Mouse (Mus musculus) midbrain, embryonic 13.5 days (tissue): Measurements from ENCODE around the gene Chd9. TPM values are rescaled to one million over a fixed set of nuclear protein-coding genes. Genes with fewer than 3 reads are reported as not detected.

ENCODE experiments used
- ATAC-seq: fragments of 200-750 bp; cut with Nextera tagmentation; 2 replicates; pipeline ENCODE4 v1.8.0; 2017; ENCODE audit warnings: mild to moderate bottlenecking, moderate TSS enrichment, moderate library complexity
- H3K27ac ChIP-seq: fragments of 300-500 bp; sonication (generic); 2 replicates; pipeline ENCODE4 v1.5.1; 2015; ENCODE audit warnings: inconsistent platforms, mild to moderate bottlenecking, moderate library complexity
- H3K27me3 ChIP-seq: fragments of 300-500 bp; sonication (generic); 2 replicates; pipeline ENCODE4 v1.6.1; 2015; ENCODE audit warnings: mild to moderate bottlenecking, inconsistent platforms
- H3K36me3 ChIP-seq: fragments of 300-500 bp; sonication (generic); 2 replicates; pipeline ENCODE4 v1.6.1; 2015; ENCODE audit warnings: mild to moderate bottlenecking, inconsistent platforms
- H3K4me1 ChIP-seq: fragments of 300-500 bp; sonication (generic); replicated peaks from 2 replicates; pipeline ENCODE4 v1.6.1; 2015; ENCODE audit warnings: inconsistent platforms
- H3K4me2 ChIP-seq: fragments of 300-500 bp; sonication (generic); replicated peaks from 2 replicates; pipeline ENCODE4 v1.6.1; 2015; ENCODE audit warnings: moderate library complexity, mild to moderate bottlenecking, inconsistent platforms
- H3K4me3 ChIP-seq: fragments of 300-500 bp; sonication (generic); replicated peaks from 2 replicates; pipeline ENCODE4 v1.5.1; 2015; ENCODE audit warnings: mild to moderate bottlenecking, inconsistent platforms
- H3K9ac ChIP-seq: fragments of 300-500 bp; sonication (generic); replicated peaks from 2 replicates; pipeline ENCODE4 v1.6.1; 2015; ENCODE audit warnings: mild to moderate bottlenecking, inconsistent platforms
- H3K9me3 ChIP-seq: fragments of 300-500 bp; sonication (generic); 2 replicates; pipeline ENCODE4 v1.6.1; 2016; ENCODE audit warnings: mild to moderate bottlenecking, inconsistent platforms
- WGBS: fragments of 180-500 bp; shearing (Covaris S2); methylation state at CpG from one replicate; pipeline ENCODE4 v1.1.7; 2015; 5-methylcytosine and 5-hydroxymethylcytosine counted together
- polyA plus RNA-seq: library from polyadenylated mRNA; unstranded; fragments of >200 nt; fragmentation: Nextera tagmentation; extraction: Ambion mirVana; gene quantifications from 2 replicates; pipeline ENCODE4 v1.2.1, GENCODE M21; 2015

The Chd9 gene
- polyA plus RNA-seq, 1 experiment from 2014 or later = 69.6 TPM

DNA sequence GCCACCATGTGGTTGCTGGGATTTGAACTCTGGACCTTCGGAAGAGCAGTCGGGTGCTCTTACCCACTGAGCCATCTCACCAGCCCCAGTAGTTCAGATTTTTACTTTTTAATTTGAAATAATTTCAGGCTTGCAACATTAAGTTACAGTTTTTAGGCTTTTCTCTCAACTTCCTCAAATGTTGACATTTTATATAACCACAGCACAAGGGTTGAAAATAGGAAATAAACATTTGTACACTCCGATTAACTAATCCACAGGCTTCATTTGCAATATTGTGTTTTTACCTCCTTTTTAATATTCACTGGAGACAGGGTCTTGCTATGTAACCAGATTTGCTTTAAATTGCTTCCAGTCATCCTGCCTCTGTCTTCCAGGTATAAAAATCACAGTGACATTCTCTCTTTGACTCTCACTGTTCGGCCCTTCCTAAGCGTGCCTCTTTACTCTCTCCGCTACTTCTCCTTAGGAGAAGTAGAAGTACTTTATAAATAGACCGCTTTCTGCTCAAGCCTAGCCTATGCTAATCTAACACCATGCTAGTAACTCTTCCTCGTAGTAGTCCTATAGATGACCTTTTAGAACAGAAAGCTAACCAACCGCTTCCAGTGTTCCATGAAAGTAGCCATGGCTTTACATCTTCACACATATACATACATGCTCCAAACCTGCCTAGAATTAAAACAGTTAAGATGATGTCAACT, 137.5 kb downstream of the Chd9 start:
- Histone ChIP-seq H3K9me3 (no peaks in the 10 kb centered on the region), H3K4me3 (no peak overlapping the region), H3K4me1 (peaks cover 16% of the 10 kb centered on the region), H3K9ac (no peak overlapping the region), H3K27ac (no peak overlapping the region), H3K4me2 (no peak overlapping the region), H3K27me3 (no peaks in the 10 kb centered on the region), H3K36me3 (no peaks in the 10 kb centered on the region; the same call in 1 of the 2 replicates)
- no peak for ATAC-seq
- WGBS = 94% methylated on average over 9 of the region's 9 CpGs

DNA sequence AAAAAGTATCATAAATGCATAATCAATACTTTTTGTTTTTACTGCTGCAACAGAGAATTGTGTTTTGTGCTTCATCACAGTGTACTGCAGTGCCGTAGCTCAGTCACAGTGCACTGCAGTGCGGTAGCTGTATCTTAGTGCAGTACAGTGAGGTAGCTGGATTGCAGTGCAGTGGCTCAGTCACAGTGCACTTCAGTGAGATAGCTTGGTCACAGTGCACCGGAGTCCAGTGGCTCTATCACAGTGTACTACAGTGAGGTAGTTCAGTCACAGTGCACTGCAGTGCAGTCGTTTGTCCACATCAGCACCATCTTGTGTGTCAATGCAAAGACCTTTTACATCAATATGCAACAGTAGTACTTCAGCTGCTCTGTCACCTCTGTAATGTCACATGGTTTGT, 140.2 kb downstream of the Chd9 start:
- no peak overlapping the region for H3K4me2 ChIP-seq
- no peaks in the 10 kb centered on the region for H3K4me1 ChIP-seq
- no peak overlapping the region for H3K27ac ChIP-seq
- H3K9ac ChIP-seq = no peak overlapping the region
- no peaks in the 10 kb centered on the region; the same call in 1 of the 2 replicates for H3K36me3 ChIP-seq
- H3K27me3 ChIP-seq = no peaks in the 10 kb centered on the region
- WGBS = 95% methylated on average over 4 of the region's 4 CpGs
- H3K9me3 ChIP-seq = no peaks in the 10 kb centered on the region
- ATAC-seq = no peak
- H3K4me3 ChIP-seq = no peak overlapping the region

DNA sequence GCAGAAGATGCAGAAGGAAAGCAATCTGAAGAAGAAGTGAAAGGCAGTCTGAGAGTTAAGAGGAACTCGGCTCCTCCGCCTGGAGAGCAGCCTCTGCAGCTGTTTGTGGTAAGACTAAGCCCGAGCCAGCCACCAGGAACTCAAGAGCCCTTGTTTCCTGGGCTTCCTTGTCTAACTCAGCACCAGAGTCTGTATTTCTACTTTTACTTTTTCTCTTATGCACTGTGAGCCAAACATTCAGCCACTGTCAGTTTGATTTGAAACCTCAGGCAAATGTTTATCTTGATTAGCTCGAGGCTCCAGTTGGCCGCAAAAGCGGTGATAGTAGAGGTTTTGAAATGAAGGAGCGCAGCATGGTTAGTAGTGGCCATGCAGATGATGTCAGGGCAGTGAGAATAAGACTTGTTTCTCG, 148.8 kb downstream of the Chd9 start:
- Histone ChIP-seq H3K4me3 (no peak overlapping the region), H3K27ac (no peak overlapping the region), H3K9me3 (no peaks in the 10 kb centered on the region), H3K36me3 (peaks cover 47% of the 10 kb centered on the region), H3K9ac (no peak overlapping the region), H3K4me2 (no peak overlapping the region), H3K4me1 (no peaks in the 10 kb centered on the region), H3K27me3 (no peaks in the 10 kb centered on the region)
- ATAC-seq = no peak
- 89% methylated on average over 8 of the region's 8 CpGs for WGBS

DNA sequence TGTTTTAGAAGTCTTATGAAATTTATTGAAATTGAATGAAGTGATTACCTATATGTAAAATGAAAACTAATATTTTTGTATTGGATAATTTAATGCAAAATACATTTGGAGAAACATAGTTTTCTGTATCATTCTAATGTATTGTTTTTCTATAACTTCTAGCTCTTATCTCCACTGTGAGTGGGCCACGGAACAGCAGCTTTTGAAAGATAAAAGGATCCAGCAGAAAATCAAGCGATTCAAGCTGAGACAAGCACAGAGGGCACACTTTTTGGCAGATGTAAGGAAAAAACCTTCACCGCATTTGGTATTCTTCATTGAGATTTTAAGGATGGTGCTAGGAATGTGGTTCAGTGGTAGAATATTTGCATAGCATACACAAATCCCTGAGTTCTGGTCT, 150.6 kb downstream of the Chd9 start:
- Histone ChIP-seq H3K36me3 (peaks cover 62% of the 10 kb centered on the region), H3K27ac (no peak overlapping the region), H3K4me1 (no peaks in the 10 kb centered on the region), H3K27me3 (no peaks in the 10 kb centered on the region), H3K9me3 (no peaks in the 10 kb centered on the region), H3K9ac (no peak overlapping the region), H3K4me3 (no peak overlapping the region), H3K4me2 (no peak overlapping the region)
- 91% methylated on average over 3 of the region's 3 CpGs for WGBS
- ATAC-seq = no peak

DNA sequence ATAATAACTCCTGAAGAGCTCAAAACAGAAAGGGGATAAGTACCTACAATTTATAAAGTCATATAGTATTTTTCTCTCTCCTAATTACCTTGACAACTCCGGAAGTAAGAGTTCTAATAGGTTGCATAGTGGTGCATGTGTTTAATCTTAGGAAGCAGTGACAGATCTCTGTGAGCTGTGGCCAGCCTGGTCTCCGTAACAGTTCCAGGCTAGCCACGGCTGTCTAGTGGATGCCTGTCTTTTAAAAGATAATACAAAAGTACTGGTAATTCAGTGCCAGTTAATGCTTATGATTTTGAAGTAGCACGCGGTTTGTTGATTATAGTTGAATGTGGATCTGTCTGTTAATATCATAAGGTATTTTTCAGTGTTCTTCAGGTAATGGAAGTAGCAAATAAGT, 151.1 kb downstream of the Chd9 start:
- Histone ChIP-seq H3K27me3 (no peaks in the 10 kb centered on the region), H3K9ac (no peak overlapping the region), H3K27ac (no peak overlapping the region), H3K36me3 (peaks cover 67% of the 10 kb centered on the region), H3K4me3 (no peak overlapping the region), H3K9me3 (no peaks in the 10 kb centered on the region), H3K4me2 (no peak overlapping the region), H3K4me1 (no peaks in the 10 kb centered on the region)
- ATAC-seq = no peak
- WGBS = 97% methylated on average over 5 of the region's 5 CpGs

DNA sequence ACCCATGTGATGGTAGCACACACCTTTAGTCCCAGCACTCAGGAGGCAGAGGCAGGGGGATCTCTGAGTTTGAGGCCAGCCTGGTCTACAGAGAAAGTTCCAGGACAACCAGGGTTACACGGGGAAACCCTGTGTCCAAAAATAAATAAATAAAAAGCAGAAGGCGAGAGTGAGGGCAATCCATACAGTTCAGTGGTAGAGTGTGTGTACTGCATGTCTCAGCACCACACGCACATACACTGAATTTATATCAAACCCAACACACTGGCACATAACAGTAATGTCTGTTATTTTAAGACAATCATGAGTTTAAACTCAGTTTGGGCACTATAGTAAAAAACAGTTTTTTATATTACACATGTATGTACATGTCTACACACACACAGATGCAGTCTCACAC, 153.9 kb downstream of the Chd9 start:
- H3K4me3 ChIP-seq = no peak overlapping the region
- no peak overlapping the region for H3K9ac ChIP-seq
- H3K36me3 ChIP-seq = peaks cover 63% of the 10 kb centered on the region
- no peaks in the 10 kb centered on the region for H3K4me1 ChIP-seq
- no peaks in the 10 kb centered on the region for H3K27me3 ChIP-seq
- H3K27ac ChIP-seq = no peak overlapping the region
- no peaks in the 10 kb centered on the region for H3K9me3 ChIP-seq
- ATAC-seq = no peak
- no peak overlapping the region for H3K4me2 ChIP-seq
- 89% methylated on average over 3 of the region's 3 CpGs for WGBS

DNA sequence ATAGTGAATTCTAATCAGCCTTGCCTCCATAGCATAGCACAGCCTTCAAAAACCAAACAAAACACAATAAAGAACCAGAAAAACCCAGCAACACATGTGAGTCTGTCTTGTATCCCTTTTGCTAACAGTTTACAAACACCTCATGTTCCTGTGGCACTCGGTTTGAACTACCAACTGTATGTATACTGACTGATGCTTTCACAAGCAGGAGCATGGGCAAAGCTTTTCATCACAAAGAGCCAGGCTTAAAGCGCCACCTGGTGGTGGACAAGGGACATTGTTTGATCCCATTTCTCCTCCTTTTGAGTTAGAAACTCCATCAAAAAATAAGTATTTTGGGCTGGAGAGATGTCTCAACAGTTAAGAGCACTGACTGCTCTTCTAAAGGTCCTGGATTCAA, 191.6 kb downstream of the Chd9 start:
- 0 out of 2 replicates have a peak, but pooled peaks have one; percentile 50 for ATAC-seq
- 6% methylated on average over 2 of the region's 2 CpGs for WGBS
- Histone ChIP-seq H3K9ac (no peak overlapping the region), H3K27ac (no peak overlapping the region), H3K4me2 (no peak overlapping the region), H3K4me1 (no peaks in the 10 kb centered on the region), H3K36me3 (peaks cover 75% of the 10 kb centered on the region), H3K4me3 (no peak overlapping the region), H3K9me3 (no peaks in the 10 kb centered on the region), H3K27me3 (no peaks in the 10 kb centered on the region)

DNA sequence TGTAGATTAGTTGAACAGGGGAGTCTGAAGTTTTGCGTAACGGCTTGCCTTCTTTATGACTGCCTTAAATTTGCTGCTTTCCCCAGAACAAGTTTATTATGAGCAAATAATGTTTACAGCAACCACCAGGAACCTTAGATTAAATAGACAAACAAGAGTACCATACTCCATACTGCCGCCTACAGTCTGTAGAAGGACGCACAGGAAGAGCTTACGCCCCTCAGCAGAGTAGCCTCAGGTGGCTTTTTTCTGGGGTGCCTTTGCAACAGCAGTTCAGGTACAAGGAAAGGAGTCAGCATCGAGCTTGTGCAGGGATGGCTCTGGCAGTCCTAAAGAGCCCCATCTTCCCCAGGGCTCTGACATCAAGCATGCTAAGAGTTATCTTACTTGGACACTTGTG, 206.3 kb downstream of the Chd9 start:
- Histone ChIP-seq H3K36me3 (peaks cover 88% of the 10 kb centered on the region), H3K9ac (no peak overlapping the region), H3K4me1 (no peaks in the 10 kb centered on the region), H3K27ac (no peak overlapping the region), H3K4me2 (no peak overlapping the region), H3K4me3 (no peak overlapping the region), H3K9me3 (no peaks in the 10 kb centered on the region), H3K27me3 (no peaks in the 10 kb centered on the region)
- 88% methylated on average over 6 of the region's 6 CpGs for WGBS
- ATAC-seq = no peak

DNA sequence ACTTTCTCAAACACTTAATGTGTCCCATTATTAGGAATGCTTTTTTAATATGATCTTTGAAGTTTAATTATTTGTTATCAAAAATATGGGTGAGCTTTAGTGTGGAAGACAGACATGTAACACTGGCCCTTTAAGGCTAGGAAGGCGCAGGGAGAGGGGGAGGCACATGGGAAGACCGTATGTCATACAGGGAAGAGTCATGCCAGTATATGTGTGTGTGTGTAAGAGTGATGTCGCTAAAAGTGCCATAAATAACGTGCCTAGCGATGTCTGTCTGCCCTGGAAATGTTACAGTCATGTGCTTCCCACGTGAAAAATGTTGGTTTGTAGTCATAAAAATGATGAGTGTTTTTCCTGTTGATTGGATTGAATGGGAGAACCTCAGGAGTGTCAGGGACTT, 208.8 kb downstream of the Chd9 start:
- H3K36me3 ChIP-seq = peaks cover 92% of the 10 kb centered on the region
- 90% methylated on average over 6 of the region's 6 CpGs for WGBS
- no peak for ATAC-seq
- H3K4me2 ChIP-seq = no peak overlapping the region
- H3K4me1 ChIP-seq = no peaks in the 10 kb centered on the region
- no peak overlapping the region for H3K9ac ChIP-seq
- H3K27me3 ChIP-seq = no peaks in the 10 kb centered on the region
- no peaks in the 10 kb centered on the region for H3K9me3 ChIP-seq
- H3K4me3 ChIP-seq = no peak overlapping the region
- H3K27ac ChIP-seq = no peak overlapping the region

DNA sequence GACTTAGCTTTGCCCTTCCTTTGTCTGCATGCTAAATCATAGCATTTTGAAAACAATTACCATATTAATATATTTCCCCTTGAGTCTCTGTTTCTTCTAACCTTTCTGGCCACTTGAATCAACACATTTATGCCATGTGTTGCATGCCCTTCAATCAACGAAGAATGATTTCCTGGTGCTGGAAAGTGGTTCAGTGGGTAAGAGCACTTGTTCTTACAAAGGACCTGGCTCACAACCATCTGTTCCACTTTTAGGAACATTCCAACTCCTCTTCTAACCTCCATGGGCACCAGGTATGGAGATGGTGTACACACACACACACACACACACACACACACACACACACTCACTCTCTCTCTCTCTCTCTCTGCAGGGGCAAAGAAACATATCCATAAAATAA, 210.5 kb downstream of the Chd9 start:
- Histone ChIP-seq H3K4me1 (no peaks in the 10 kb centered on the region), H3K4me2 (no peak overlapping the region), H3K36me3 (peaks cover 93% of the 10 kb centered on the region), H3K9me3 (no peaks in the 10 kb centered on the region), H3K27ac (no peak overlapping the region), H3K4me3 (no peak overlapping the region), H3K27me3 (no peaks in the 10 kb centered on the region), H3K9ac (no peak overlapping the region)
- 96% methylated on average over 1 of the region's 1 CpGs for WGBS
- ATAC-seq = no peak

DNA sequence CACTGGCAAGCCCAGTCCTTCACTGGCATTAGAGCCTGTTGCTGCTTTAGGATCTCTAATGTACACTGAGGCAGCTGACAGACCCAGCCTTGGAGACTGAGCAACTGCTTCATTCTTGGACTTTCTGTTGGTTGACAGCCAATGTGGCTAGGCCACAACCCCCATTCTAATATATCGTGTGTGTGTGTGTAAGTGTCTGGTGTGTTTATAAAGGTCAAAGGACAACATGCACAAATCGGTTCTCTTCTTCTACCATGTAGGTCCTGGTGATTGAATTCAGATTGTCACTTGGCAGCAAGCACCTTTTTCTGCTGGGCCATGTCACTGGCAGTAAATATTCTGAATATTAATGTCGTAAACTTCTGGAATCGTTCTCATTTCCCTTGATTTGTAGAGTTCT, 218.2 kb downstream of the Chd9 start:
- WGBS = 94% methylated on average over 4 of the region's 4 CpGs
- no peak for ATAC-seq
- H3K9ac ChIP-seq = no peak overlapping the region
- no peaks in the 10 kb centered on the region for H3K27me3 ChIP-seq
- 0 out of 2 replicates have a peak, but pooled peaks cover 2% of the 10 kb centered on the region for H3K4me1 ChIP-seq
- peaks cover 80% of the 10 kb centered on the region for H3K36me3 ChIP-seq
- H3K27ac ChIP-seq = no peak overlapping the region
- no peak overlapping the region for H3K4me3 ChIP-seq
- H3K4me2 ChIP-seq = no peak overlapping the region
- no peaks in the 10 kb centered on the region for H3K9me3 ChIP-seq

DNA sequence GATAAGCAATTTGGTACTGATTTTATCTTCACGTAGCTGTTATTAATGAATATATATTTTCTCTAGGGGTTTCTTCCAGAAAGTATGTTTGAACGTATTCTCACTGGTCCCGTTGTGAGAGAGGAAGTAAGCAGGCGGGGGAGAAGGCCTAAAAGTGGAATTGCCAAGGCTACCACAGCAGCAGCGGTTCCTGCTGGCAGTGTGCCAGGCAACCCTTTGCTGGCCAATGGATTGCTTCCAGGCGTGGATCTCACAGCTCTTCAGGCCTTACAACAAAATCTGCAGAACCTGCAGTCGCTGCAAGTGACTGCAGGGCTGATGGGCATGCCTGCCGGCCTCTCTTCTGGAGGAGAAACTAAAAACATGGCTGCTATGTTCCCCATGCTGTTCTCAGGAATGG, 222.9 kb downstream of the Chd9 start:
- ATAC-seq = no peak
- WGBS = 58% methylated on average over 8 of the region's 8 CpGs
- Histone ChIP-seq H3K9me3 (no peaks in the 10 kb centered on the region), H3K4me1 (0 out of 2 replicates have a peak, but pooled peaks cover 2% of the 10 kb centered on the region), H3K4me2 (no peak overlapping the region), H3K36me3 (peaks cover 67% of the 10 kb centered on the region), H3K9ac (no peak overlapping the region), H3K27me3 (no peaks in the 10 kb centered on the region), H3K4me3 (no peak overlapping the region), H3K27ac (no peak overlapping the region)

DNA sequence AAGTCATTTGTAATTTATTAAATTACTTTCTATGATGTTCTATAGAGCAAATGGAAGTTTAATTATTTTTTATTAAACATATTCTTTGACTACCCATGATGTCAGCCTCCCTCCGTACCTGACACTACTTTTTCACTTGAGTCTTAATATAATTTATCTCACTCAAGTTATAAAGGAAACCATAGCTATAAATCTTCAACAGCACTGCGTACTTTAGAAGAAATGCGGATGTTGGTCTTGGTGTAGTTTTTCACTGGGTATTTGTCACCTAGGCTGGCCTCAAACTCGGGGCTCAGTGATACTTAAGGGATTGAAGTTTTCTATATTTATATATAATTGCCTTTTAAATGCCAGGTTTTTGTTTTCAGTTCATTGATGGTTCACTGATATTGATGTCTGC, 226.3 kb downstream of the Chd9 start:
- no peak overlapping the region for H3K9ac ChIP-seq
- peaks cover 53% of the 10 kb centered on the region for H3K36me3 ChIP-seq
- ATAC-seq = no peak
- H3K4me1 ChIP-seq = 0 out of 2 replicates have a peak, but pooled peaks cover 2% of the 10 kb centered on the region
- H3K4me2 ChIP-seq = no peak overlapping the region
- no peak overlapping the region for H3K4me3 ChIP-seq
- no peak overlapping the region for H3K27ac ChIP-seq
- H3K27me3 ChIP-seq = no peaks in the 10 kb centered on the region
- H3K9me3 ChIP-seq = no peaks in the 10 kb centered on the region
- WGBS = 98% methylated on average over 4 of the region's 4 CpGs
